Mouse (Mus musculus) CH12.LX (cell line): ENCODE data around the gene Prkn.

ENCODE experiments used
- CHD1 ChIP-seq: IDR thresholded peaks from 2 replicates; pipeline ENCODE4 v1.6.1; 2012; ENCODE audit warnings: low read depth, low read length, improper control_type of control experiment, inconsistent platforms
- CTCF ChIP-seq, 2 experiments: IDR thresholded peaks in 1 of 2; conservative IDR thresholded peaks in 1 of 2; 2 replicates each; pipeline ENCODE4 v1.5.1; 2011 to 2012; ENCODE audit warnings: low read depth in 2 of 2, low read length in 2 of 2, improper control_type of control experiment in 1 of 2, inconsistent platforms in 1 of 2, mild to moderate bottlenecking in 1 of 2, moderate library complexity in 1 of 2
- E2F4 ChIP-seq: IDR thresholded peaks from 2 replicates; pipeline ENCODE4 v1.6.1; 2011; ENCODE audit warnings: low read depth, low read length, improper control_type of control experiment; ENCODE audit not compliant: insufficient replicate concordance
- EP300 ChIP-seq: IDR thresholded peaks from 2 replicates; pipeline ENCODE4 v1.6.1; 2011; ENCODE audit warnings: low read length, improper control_type of control experiment
- JUN ChIP-seq: IDR thresholded peaks from 2 replicates; pipeline ENCODE4 v1.6.1; 2011; ENCODE audit warnings: low read depth, mild to moderate bottlenecking, low read length, improper control_type of control experiment, moderate library complexity; ENCODE audit not compliant: insufficient read depth
- KAT2A ChIP-seq: IDR thresholded peaks from 2 replicates; pipeline ENCODE4 v1.6.1; 2012; ENCODE audit warnings: low read length, improper control_type of control experiment, inconsistent platforms; ENCODE audit not compliant: insufficient replicate concordance
- PAX5 ChIP-seq: IDR thresholded peaks from 2 replicates; pipeline ENCODE4 v1.6.1; 2012; ENCODE audit warnings: low read length, inconsistent platforms, mixed read lengths
- POLR2AphosphoS2 ChIP-seq: IDR thresholded peaks from 2 replicates; pipeline ENCODE4 v1.6.1; 2011; ENCODE audit warnings: low read depth, low read length, improper control_type of control experiment
- SIN3A ChIP-seq: IDR thresholded peaks from 2 replicates; pipeline ENCODE4 v1.6.1; 2012; ENCODE audit warnings: low read length, improper control_type of control experiment, inconsistent platforms
- UBTF ChIP-seq: IDR thresholded peaks from 2 replicates; pipeline ENCODE4 v1.6.1; 2012; ENCODE audit warnings: low read depth, mild to moderate bottlenecking, inconsistent platforms, low read length, improper control_type of control experiment, moderate library complexity
- ZC3H11A ChIP-seq: IDR thresholded peaks from 2 replicates; pipeline ENCODE4 v1.6.1; 2012; ENCODE audit warnings: low read depth, mild to moderate bottlenecking, inconsistent platforms, low read length, improper control_type of control experiment
- ZMIZ1 ChIP-seq: IDR thresholded peaks from 2 replicates; pipeline ENCODE4 v1.6.1; 2012; ENCODE audit warnings: low read depth, mild to moderate bottlenecking, inconsistent platforms, low read length, improper control_type of control experiment
- ZNF384 ChIP-seq: IDR thresholded peaks from 2 replicates; pipeline ENCODE4 v1.6.1; 2012; ENCODE audit warnings: low read depth, low read length, improper control_type of control experiment, inconsistent platforms

GRCm38 (mm10) chr17:11621492-11621891 is 781.3 kb downstream of the Prkn start:
- TF ChIP-seq CTCF (conservative IDR thresholded peaks at IDR 0.05 in 1 of 2, IDR thresholded peaks at IDR 0.05 in 1 of 2; ENCODE audit: low read depth in 2 of 2, low read length in 2 of 2), result peak; percentile 54 to 63; a peak in 3 of 4 replicates
- TF ChIP-seq SIN3A, result no peak
- no peak for TF ChIP-seq ZC3H11A
- TF ChIP-seq PAX5, result no peak
- TF ChIP-seq POLR2AphosphoS2, result no peak
- TF ChIP-seq CHD1, result no peak
- no peak for TF ChIP-seq ZMIZ1
- TF ChIP-seq E2F4, result no peak
- TF ChIP-seq JUN, result no peak
- no peak for TF ChIP-seq UBTF
- no peak for TF ChIP-seq EP300
- no peak for TF ChIP-seq ZNF384
- no peak for TF ChIP-seq KAT2A
